Mouse (Mus musculus): ENCODE results near the gene Pde4d.

The Pde4d gene

GRCm38 (mm10) chr13:108492886-108493285, 43.1 kb downstream of the Pde4d start:
- DNase-seq = no peak

GRCm38 (mm10) chr13:108494365-108494764, 44.6 kb downstream of the Pde4d start:
- DNase-seq = no peak

GRCm38 (mm10) chr13:108497768-108498167, 48.0 kb downstream of the Pde4d start:
- no peak for DNase-seq

GRCm38 (mm10) chr13:108498247-108498743, 48.5 kb downstream of the Pde4d start:
- DNase-seq = no peak

GRCm38 (mm10) chr13:108498773-108499313, 49.1 kb downstream of the Pde4d start:
- DNase-seq = no peak

- DNase-seq = no peak
Observed at GRCm38 (mm10) chr13:108501386-108501785, 51.6 kb downstream of the Pde4d start.

- no peak for DNase-seq
Observed at GRCm38 (mm10) chr13:108524548-108524947, 74.8 kb downstream of the Pde4d start.

GRCm38 (mm10) chr13:108524969-108525368, 75.2 kb downstream of the Pde4d start:
- no peak for DNase-seq

GRCm38 (mm10) chr13:108526258-108527007, 76.7 kb downstream of the Pde4d start:
- DNase-seq = no peak

GRCm38 (mm10) chr13:108527090-108527770, 77.5 kb downstream of the Pde4d start:
- no peak for DNase-seq

GRCm38 (mm10) chr13:108528343-108528742, 78.6 kb downstream of the Pde4d start:
- DNase-seq = no peak

GRCm38 (mm10) chr13:108532875-108533274, 83.1 kb downstream of the Pde4d start:
- no peak for DNase-seq

- DNase-seq = no peak
Observed at GRCm38 (mm10) chr13:108536436-108536835, 86.7 kb downstream of the Pde4d start.

GRCm38 (mm10) chr13:108536951-108537350, 87.2 kb downstream of the Pde4d start:
- no peak for DNase-seq

GRCm38 (mm10) chr13:108538760-108539369, 89.1 kb downstream of the Pde4d start:
- no peak for DNase-seq

- no peak for DNase-seq
Observed at GRCm38 (mm10) chr13:108541488-108541887, 91.7 kb downstream of the Pde4d start.

GRCm38 (mm10) chr13:108542342-108542761, 92.6 kb downstream of the Pde4d start:
- no peak for DNase-seq

- no peak for DNase-seq
Observed at GRCm38 (mm10) chr13:108552288-108552687, 102.5 kb downstream of the Pde4d start.

- no peak for DNase-seq
Observed at GRCm38 (mm10) chr13:108552995-108553394, 103.2 kb downstream of the Pde4d start.

- no peak for DNase-seq
Observed at GRCm38 (mm10) chr13:108554901-108555300, 105.2 kb downstream of the Pde4d start.

- DNase-seq = no peak
Observed at GRCm38 (mm10) chr13:108596938-108597337, 147.2 kb downstream of the Pde4d start.

- no peak for DNase-seq
Observed at GRCm38 (mm10) chr13:108598673-108599072, 148.9 kb downstream of the Pde4d start.

GRCm38 (mm10) chr13:108599186-108599900, 149.6 kb downstream of the Pde4d start:
- DNase-seq = no peak
